Mouse (Mus musculus): ENCODE results near the gene Slc9a3r1. TPM values are rescaled to one million over a fixed set of nuclear protein-coding genes. Genes with fewer than 3 reads are reported as not detected.

Gene Slc9a3r1
- polyA plus RNA-seq, 1 experiment from 2014 or later, result 101 TPM

- no peak overlapping the region for H3K4me3 ChIP-seq (ENCODE audit: low read depth, low read length)
- peaks cover 37% of the 10 kb centered on the region for H3K36me3 ChIP-seq (replicated peaks; ENCODE audit: insufficient read depth, low read length)
- ATAC-seq (no peak), DNase-seq (no peak)
- peak overlapping the region; percentile 77; the same call in 1 of the 2 replicates for H3K27ac ChIP-seq (ENCODE audit: low read depth)
- H3K9me3 ChIP-seq (ENCODE audit: low read length), result no peaks in the 10 kb centered on the region
- 74% methylated on average over 24 of the region's 24 CpGs for WGBS (ENCODE audit: insufficient replicate concordance)
- no peak for TF ChIP-seq EP300 (IDR thresholded peaks at IDR 0.05; ENCODE audit: low read depth)
- no peak for TF ChIP-seq CTCF (IDR thresholded peaks at IDR 0.05; ENCODE audit: low read depth)
- no peaks in the 10 kb centered on the region for H3K27me3 ChIP-seq (ENCODE audit: insufficient read depth, low read length)
- H3K4me1 ChIP-seq (ENCODE audit: insufficient read depth), result peaks cover 47% of the 10 kb centered on the region
- H3K4me2 ChIP-seq (ENCODE audit: low read depth, low read length), result 0 out of 2 replicates have a peak overlapping the region, but pooled peaks have one; percentile 57
- H3K9ac ChIP-seq (replicated peaks), result no peak overlapping the region
Measured at GRCm38 (mm10) chr11:115176399-115177190, 13.5 kb downstream of the Slc9a3r1 start.

GRCm38 (mm10) chr11:115177559-115178195 lies 14.5 kb downstream of the Slc9a3r1 start:
- Histone ChIP-seq H3K27ac (ENCODE audit: low read depth) (peak overlapping the region; percentile 77), H3K9ac (replicated peaks) (no peak overlapping the region; the same call in 1 of the 2 replicates)
- WGBS (ENCODE audit: insufficient replicate concordance), result 49% methylated on average over 10 of the region's 10 CpGs

GRCm38 (mm10) chr11:115178766-115179165 lies 15.6 kb downstream of the Slc9a3r1 start:
- no peak for ATAC-seq
- Histone ChIP-seq H3K4me3 (ENCODE audit: low read depth, low read length) (no peak overlapping the region), H3K4me1 (ENCODE audit: insufficient read depth) (peaks cover 30% of the 10 kb centered on the region), H3K36me3 (replicated peaks; ENCODE audit: insufficient read depth, low read length) (peaks cover 40% of the 10 kb centered on the region), H3K9ac (replicated peaks) (no peak overlapping the region), H3K27ac (ENCODE audit: low read depth) (peak overlapping the region; percentile 75), H3K4me2 (ENCODE audit: low read depth, low read length) (no peak overlapping the region), H3K27me3 (ENCODE audit: insufficient read depth, low read length) (no peaks in the 10 kb centered on the region), H3K9me3 (ENCODE audit: low read length) (no peaks in the 10 kb centered on the region)
- no peak for TF ChIP-seq EP300 (IDR thresholded peaks at IDR 0.05; ENCODE audit: low read depth)
- no peak for TF ChIP-seq CTCF (IDR thresholded peaks at IDR 0.05; ENCODE audit: low read depth)
- no peak for DNase-seq
- 57% methylated on average over 2 of the region's 2 CpGs for WGBS (ENCODE audit: insufficient replicate concordance)

More at GRCm38 (mm10) chr11:115177559-115178195, 14.5 kb downstream of the Slc9a3r1 start:
- Histone ChIP-seq H3K27me3 (ENCODE audit: insufficient read depth, low read length) (no peaks in the 10 kb centered on the region), H3K36me3 (replicated peaks; ENCODE audit: insufficient read depth, low read length) (peaks cover 40% of the 10 kb centered on the region), H3K9me3 (ENCODE audit: low read length) (no peaks in the 10 kb centered on the region), H3K4me3 (ENCODE audit: low read depth, low read length) (no peak overlapping the region), H3K4me2 (ENCODE audit: low read depth, low read length) (peak overlapping the region; percentile 57), H3K4me1 (ENCODE audit: insufficient read depth) (peaks cover 41% of the 10 kb centered on the region)
- TF ChIP-seq EP300 (IDR thresholded peaks at IDR 0.05; ENCODE audit: low read depth), result 0 out of 2 replicates have a peak, but pooled peaks have one; percentile 7
- no peak for TF ChIP-seq CTCF (IDR thresholded peaks at IDR 0.05; ENCODE audit: low read depth)
- peak; percentile 86 for ATAC-seq
- DNase-seq, result peak; percentile 60

- H3K9ac ChIP-seq (replicated peaks), result no peak overlapping the region
- ATAC-seq (no peak), DNase-seq (no peak)
- no peak overlapping the region for H3K4me2 ChIP-seq (ENCODE audit: low read depth, low read length)
- peaks cover 40% of the 10 kb centered on the region for H3K36me3 ChIP-seq (replicated peaks; ENCODE audit: insufficient read depth, low read length)
- H3K9me3 ChIP-seq (ENCODE audit: low read length), result no peaks in the 10 kb centered on the region
- H3K4me3 ChIP-seq (ENCODE audit: low read depth, low read length), result no peak overlapping the region
- TF ChIP-seq EP300 (IDR thresholded peaks at IDR 0.05; ENCODE audit: low read depth), result no peak
- TF ChIP-seq CTCF (IDR thresholded peaks at IDR 0.05; ENCODE audit: low read depth), result no peak
- WGBS (ENCODE audit: insufficient replicate concordance), result 69% methylated on average over 6 of the region's 6 CpGs
- peaks cover 26% of the 10 kb centered on the region for H3K4me1 ChIP-seq (ENCODE audit: insufficient read depth)
- H3K27me3 ChIP-seq (ENCODE audit: insufficient read depth, low read length), result no peaks in the 10 kb centered on the region
- peak overlapping the region; percentile 34; the same call in 1 of the 2 replicates for H3K27ac ChIP-seq (ENCODE audit: low read depth)
Measured at GRCm38 (mm10) chr11:115179191-115179590, 16.1 kb downstream of the Slc9a3r1 start.

- Histone ChIP-seq H3K9me3 (ENCODE audit: low read length) (no peaks in the 10 kb centered on the region), H3K4me3 (ENCODE audit: low read depth, low read length) (no peak overlapping the region), H3K9ac (replicated peaks) (no peak overlapping the region), H3K27me3 (ENCODE audit: insufficient read depth, low read length) (no peaks in the 10 kb centered on the region), H3K4me1 (ENCODE audit: insufficient read depth) (peaks cover 22% of the 10 kb centered on the region), H3K4me2 (ENCODE audit: low read depth, low read length) (no peak overlapping the region), H3K36me3 (replicated peaks; ENCODE audit: insufficient read depth, low read length) (peaks cover 40% of the 10 kb centered on the region), H3K27ac (ENCODE audit: low read depth) (no peak overlapping the region)
- ATAC-seq (no peak), DNase-seq (no peak)
- whole genome bisulfite sequencing (ENCODE audit: insufficient replicate concordance), result 81% methylated on average over 6 of the region's 6 CpGs
- TF ChIP-seq EP300 (IDR thresholded peaks at IDR 0.05; ENCODE audit: low read depth) (no peak), CTCF (IDR thresholded peaks at IDR 0.05; ENCODE audit: low read depth) (no peak)
Measured at GRCm38 (mm10) chr11:115179881-115180280, 16.7 kb downstream of the Slc9a3r1 start.

All from liver, postnatal 0 days (tissue).